Mouse (Mus musculus) limb, embryonic 14.5 days (tissue): ENCODE data around the gene Slco4a1. TPM values are rescaled to one million over a fixed set of nuclear protein-coding genes. Genes with fewer than 3 reads are reported as not detected.

Source experiments
- ATAC-seq: fragments of 200-750 bp; cut with Nextera tagmentation; 2 replicates; pipeline ENCODE4 v1.8.0; 2017; ENCODE audit warnings: low read depth, moderate number of reproducible peaks, moderate TSS enrichment; ENCODE audit not compliant: low FRiP score
- DNase-seq: peaks from one replicate; pipeline ENCODE4 v3.0.0-alpha.2; 2015; ENCODE audit warnings: low spot score
- H3K27ac ChIP-seq: fragments of 300-500 bp; sonication (generic); replicated peaks from 2 replicates; pipeline ENCODE4 v1.5.1; 2014; ENCODE audit warnings: low read depth, mild to moderate bottlenecking, low read length, moderate library complexity, mixed read lengths
- H3K27me3 ChIP-seq: fragments of 300-500 bp; sonication (generic); 2 replicates; pipeline ENCODE4 v1.6.1; 2014; ENCODE audit warnings: low read length, mixed read lengths; ENCODE audit not compliant: control insufficient read depth, insufficient read depth
- H3K36me3 ChIP-seq: fragments of 300-500 bp; sonication (generic); 2 replicates; pipeline ENCODE4 v1.6.1; 2014; ENCODE audit warnings: mild to moderate bottlenecking, low read length, moderate library complexity, mixed read lengths; ENCODE audit not compliant: control insufficient read depth, insufficient read depth
- H3K4me1 ChIP-seq: fragments of 300-500 bp; sonication (generic); 2 replicates; pipeline ENCODE4 v1.6.1; 2014; ENCODE audit warnings: antibody characterized with exemption, low read length, mixed read lengths; ENCODE audit not compliant: control insufficient read depth, insufficient read depth
- H3K4me2 ChIP-seq: fragments of 300-500 bp; sonication (generic); replicated peaks from 2 replicates; pipeline ENCODE4 v1.6.1; 2014; ENCODE audit warnings: low read depth, mild to moderate bottlenecking, low read length, moderate library complexity; ENCODE audit not compliant: severe bottlenecking
- H3K4me3 ChIP-seq: fragments of 300-500 bp; sonication (generic); replicated peaks from 2 replicates; pipeline ENCODE4 v1.5.1; 2014; ENCODE audit warnings: low read length
- H3K9ac ChIP-seq: fragments of 300-500 bp; sonication (generic); 2 replicates; pipeline ENCODE4 v1.6.1; 2014; ENCODE audit warnings: mild to moderate bottlenecking, low read depth, low read length, moderate library complexity; ENCODE audit not compliant: severe bottlenecking
- H3K9me3 ChIP-seq: fragments of 300-500 bp; sonication (generic); 2 replicates; pipeline ENCODE4 v1.6.1; 2016; ENCODE audit warnings: low read length; ENCODE audit not compliant: control insufficient read depth
- POLR2A ChIP-seq: fragments of 200-500 bp; IDR thresholded peaks from 2 replicates; pipeline ENCODE4 v1.8.0; 2012; ENCODE audit warnings: inconsistent platforms, mild to moderate bottlenecking, moderate library complexity, borderline replicate concordance; ENCODE audit not compliant: insufficient read depth, insufficient read length; ENCODE audit errors: extremely low read depth
- WGBS: fragments of 180-500 bp; shearing (Covaris S2); extraction: QIAGEN DNeasy Blood & Tissue Kit; methylation state at CpG from one replicate; pipeline ENCODE4 v1.1.7; 2014; 5-methylcytosine and 5-hydroxymethylcytosine counted together
- polyA plus RNA-seq, 2 experiments: library from polyadenylated mRNA; depleted of rRNA in 1 of 2; stranded (reverse) in 1 of 2; unstranded in 1 of 2; fragments of >200 nt; fragmentation: Nextera tagmentation in 1 of 2; extraction: Ambion mirVana in 1 of 2; gene quantifications; 2 replicates each; pipeline versions ENCODE4 v1.2.1 to v1.2.3; 2012 to 2014

Gene Slco4a1
- polyA plus RNA-seq, 2 experiments, result 0.41 to 0.87 TPM

DNA sequence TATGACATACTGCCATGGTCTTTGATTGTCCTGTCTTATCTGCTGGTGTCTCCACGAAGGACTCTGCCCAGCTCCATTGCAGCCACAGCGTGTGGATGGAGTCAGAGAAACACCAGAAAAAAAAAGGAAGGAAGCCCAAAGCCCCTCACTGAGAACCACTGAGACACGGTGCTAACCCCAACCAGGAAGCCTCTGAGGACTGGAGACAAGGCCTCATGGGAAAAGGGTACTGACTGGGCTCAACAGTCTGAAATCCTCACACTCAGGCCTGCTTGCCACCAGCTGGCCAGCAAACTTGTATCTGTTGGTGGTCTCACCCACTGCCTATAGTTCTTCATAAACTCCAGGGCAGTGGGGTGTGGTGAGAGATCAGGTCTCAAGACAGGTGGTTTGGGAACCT lies 16.3 kb upstream of the Slco4a1 start:
- ATAC-seq (no peak), DNase-seq (no peak)
- Histone ChIP-seq H3K4me1 (peaks cover 22% of the 10 kb centered on the region), H3K36me3 (no peaks in the 10 kb centered on the region), H3K9me3 (no peaks in the 10 kb centered on the region), H3K9ac (no peak overlapping the region), H3K27ac (no peak overlapping the region), H3K27me3 (no peaks in the 10 kb centered on the region), H3K4me2 (no peak overlapping the region), H3K4me3 (no peak overlapping the region)
- WGBS, result 78% methylated on average over 3 of the region's 3 CpGs
- TF ChIP-seq POLR2A, result no peak

- no peak for DNase-seq
Measured at GRCm38 (mm10) chr2:180440596-180441332, 15.3 kb upstream of the Slco4a1 start.

DNA sequence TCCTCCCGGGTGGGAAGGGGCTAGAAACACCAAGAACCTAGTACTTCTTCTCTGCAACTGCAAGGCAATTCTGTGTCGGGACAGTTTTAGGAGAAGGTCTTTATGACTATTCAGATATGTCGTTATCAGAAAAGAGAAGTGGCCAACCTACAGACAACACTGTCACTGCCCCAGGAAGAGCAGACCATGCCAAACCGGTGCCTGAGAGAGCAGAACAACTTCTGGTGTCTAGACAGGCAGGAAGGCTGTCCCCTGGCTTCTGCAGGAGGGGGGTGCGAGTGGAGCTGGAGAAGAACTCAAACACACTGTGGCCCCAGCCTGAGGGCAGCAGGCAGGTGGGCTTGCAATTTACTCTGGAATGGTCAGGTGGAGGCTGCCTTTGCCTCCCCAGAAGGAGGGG lies 14.0 kb upstream of the Slco4a1 start:
- WGBS, result 62% methylated on average over 5 of the region's 5 CpGs
- TF ChIP-seq POLR2A, result no peak

More at GRCm38 (mm10) chr2:180440596-180441332, 15.3 kb upstream of the Slco4a1 start:
- TF ChIP-seq POLR2A, result no peak
- no peak for ATAC-seq
- Histone ChIP-seq H3K36me3 (no peaks in the 10 kb centered on the region), H3K27me3 (no peaks in the 10 kb centered on the region), H3K4me3 (no peak overlapping the region), H3K4me1 (peaks cover 19% of the 10 kb centered on the region), H3K4me2 (no peak overlapping the region), H3K27ac (no peak overlapping the region), H3K9me3 (no peaks in the 10 kb centered on the region), H3K9ac (no peak overlapping the region)
- 28% methylated on average over 9 of the region's 9 CpGs for WGBS

GRCm38 (mm10) chr2:180443861-180444260 lies 12.2 kb upstream of the Slco4a1 start:
- Histone ChIP-seq H3K9me3 (no peaks in the 10 kb centered on the region), H3K36me3 (no peaks in the 10 kb centered on the region), H3K4me3 (no peak overlapping the region), H3K27me3 (no peaks in the 10 kb centered on the region), H3K27ac (no peak overlapping the region), H3K9ac (no peak overlapping the region), H3K4me2 (no peak overlapping the region), H3K4me1 (peaks cover 19% of the 10 kb centered on the region)
- DNase-seq, result no peak
- no peak for ATAC-seq
- no peak for TF ChIP-seq POLR2A
- 37% methylated on average over 7 of the region's 7 CpGs for WGBS

More for the DNA sequence above, 14.0 kb upstream of the Slco4a1 start:
- H3K4me1 ChIP-seq, result peaks cover 19% of the 10 kb centered on the region
- DNase-seq (no peak), ATAC-seq (no peak)
- H3K4me2 ChIP-seq, result no peak overlapping the region
- no peak overlapping the region for H3K9ac ChIP-seq
- H3K36me3 ChIP-seq, result no peaks in the 10 kb centered on the region
- H3K27me3 ChIP-seq, result no peaks in the 10 kb centered on the region
- H3K9me3 ChIP-seq, result no peaks in the 10 kb centered on the region
- no peak overlapping the region for H3K4me3 ChIP-seq
- H3K27ac ChIP-seq, result no peak overlapping the region

DNA sequence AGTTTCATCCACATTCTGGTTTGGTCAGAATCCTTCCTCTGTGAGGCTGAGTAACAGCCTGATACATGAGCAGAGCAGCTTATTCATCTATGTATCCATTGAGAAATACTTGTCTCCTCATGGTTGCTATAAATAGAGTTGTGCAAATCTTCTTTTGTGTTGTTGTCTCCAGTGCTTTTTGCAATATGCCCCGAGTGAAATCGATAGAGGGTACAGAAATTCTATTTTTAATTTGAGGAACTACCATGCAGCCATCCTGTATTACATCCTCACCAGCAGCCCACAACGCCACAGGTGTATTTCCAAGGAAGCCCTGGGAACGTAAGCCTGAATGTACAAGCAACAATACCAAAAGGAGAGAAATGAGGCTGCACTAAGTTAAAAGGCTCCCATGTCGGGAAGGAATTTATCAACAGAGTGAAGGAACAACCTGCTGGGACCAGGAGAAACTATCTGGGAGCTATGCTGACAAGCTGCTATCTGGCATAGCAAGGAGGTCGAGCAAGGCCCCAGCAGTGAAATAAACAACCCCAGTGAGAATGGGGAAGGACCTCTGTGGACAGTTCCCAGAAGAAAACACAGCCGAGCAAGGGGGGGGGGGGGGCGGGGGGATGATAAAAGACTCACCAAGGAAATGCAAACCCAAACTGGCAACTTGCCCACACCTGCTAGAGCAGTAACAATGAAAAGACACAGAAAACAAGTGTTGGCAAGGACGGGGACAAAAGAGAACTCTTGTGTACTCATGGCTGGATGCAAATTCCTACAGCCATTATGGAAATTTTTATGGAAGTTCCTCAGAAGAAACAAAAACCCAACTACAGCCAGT lies 10.9 kb upstream of the Slco4a1 start:
- ATAC-seq (no peak), DNase-seq (no peak)
- H3K9ac ChIP-seq, result no peak overlapping the region
- no peak overlapping the region for H3K4me3 ChIP-seq
- H3K36me3 ChIP-seq, result no peaks in the 10 kb centered on the region
- H3K9me3 ChIP-seq, result no peaks in the 10 kb centered on the region
- no peak overlapping the region for H3K27ac ChIP-seq
- no peak for TF ChIP-seq POLR2A
- H3K27me3 ChIP-seq, result no peaks in the 10 kb centered on the region
- peaks cover 19% of the 10 kb centered on the region for H3K4me1 ChIP-seq
- WGBS, result 49% methylated on average over 8 of the region's 9 CpGs
- H3K4me2 ChIP-seq, result no peak overlapping the region
